Mouse (Mus musculus): ENCODE results near the gene Depp1. TPM values are rescaled to one million over a fixed set of nuclear protein-coding genes. Genes with fewer than 3 reads are reported as not detected.

The Depp1 gene
- polyA plus RNA-seq, 1 experiment from 2014 or later = 38.5 TPM

Small RNA genes within 50 kb of the gene (microRNA-seq; reads per million reads assigned to microRNA genes)
- not detected for gene Mir7043

Other genes with a start within 250 kb of the Depp1 start
- gene Alox5, start 189.4 kb upstream of the Depp1 start, polyA plus RNA-seq (2015; fragmentation: Nextera tagmentation; extraction: Ambion mirVana) = 0.63 and 0.89 TPM in 2 replicates
- gene Olfr211, start 161.5 kb upstream of the Depp1 start, polyA plus RNA-seq (2015; fragmentation: Nextera tagmentation; extraction: Ambion mirVana) = not detected in 2 replicates
- gene Olfr212, start 144.1 kb upstream of the Depp1 start, polyA plus RNA-seq (2015; fragmentation: Nextera tagmentation; extraction: Ambion mirVana) = not detected in 2 replicates
- gene Olfr213, start 112.2 kb upstream of the Depp1 start, polyA plus RNA-seq (2015; fragmentation: Nextera tagmentation; extraction: Ambion mirVana) = not detected in 2 replicates
- gene Gm5580, start 99.5 kb upstream of the Depp1 start, polyA plus RNA-seq (2015; fragmentation: Nextera tagmentation; extraction: Ambion mirVana) = 0.51 and 1.7 TPM in 2 replicates
- not detected in 2 replicates for gene Olfr214, start 96.4 kb upstream of the Depp1 start, polyA plus RNA-seq (2015; fragmentation: Nextera tagmentation; extraction: Ambion mirVana)
- not detected in 2 replicates for gene Olfr215, start 66.4 kb upstream of the Depp1 start, polyA plus RNA-seq (2015; fragmentation: Nextera tagmentation; extraction: Ambion mirVana)
- 192 TPM in 2 replicates for gene Zfp422, start 21.6 kb upstream of the Depp1 start, polyA plus RNA-seq (2015; fragmentation: Nextera tagmentation; extraction: Ambion mirVana)
- 6.1 and 6.3 TPM in 2 replicates for gene Rassf4, start 23.3 kb downstream of the Depp1 start, polyA plus RNA-seq (2015; fragmentation: Nextera tagmentation; extraction: Ambion mirVana)
- gene Tmem72, start 66.3 kb downstream of the Depp1 start, polyA plus RNA-seq (2015; fragmentation: Nextera tagmentation; extraction: Ambion mirVana) = 11.8 and 12.4 TPM in 2 replicates